Mouse (Mus musculus) c-Kit-positive CD71-positive TER-119-positive erythroid progenitor cells, embryonic 14.5 days (primary cell): ENCODE results near the gene Wdr46.

ENCODE experiments used
- DNase-seq: peaks from one replicate; pipeline ENCODE4 v3.0.0-alpha.2; 2013; ENCODE audit warnings: low spot score

Wdr46 gene

GRCm38 (mm10) chr17:33952879-33953278 lies 12.4 kb downstream of the Wdr46 start:
- DNase-seq = no peak

- no peak for DNase-seq
Observed at GRCm38 (mm10) chr17:33953310-33953709, 12.8 kb downstream of the Wdr46 start.

DNA sequence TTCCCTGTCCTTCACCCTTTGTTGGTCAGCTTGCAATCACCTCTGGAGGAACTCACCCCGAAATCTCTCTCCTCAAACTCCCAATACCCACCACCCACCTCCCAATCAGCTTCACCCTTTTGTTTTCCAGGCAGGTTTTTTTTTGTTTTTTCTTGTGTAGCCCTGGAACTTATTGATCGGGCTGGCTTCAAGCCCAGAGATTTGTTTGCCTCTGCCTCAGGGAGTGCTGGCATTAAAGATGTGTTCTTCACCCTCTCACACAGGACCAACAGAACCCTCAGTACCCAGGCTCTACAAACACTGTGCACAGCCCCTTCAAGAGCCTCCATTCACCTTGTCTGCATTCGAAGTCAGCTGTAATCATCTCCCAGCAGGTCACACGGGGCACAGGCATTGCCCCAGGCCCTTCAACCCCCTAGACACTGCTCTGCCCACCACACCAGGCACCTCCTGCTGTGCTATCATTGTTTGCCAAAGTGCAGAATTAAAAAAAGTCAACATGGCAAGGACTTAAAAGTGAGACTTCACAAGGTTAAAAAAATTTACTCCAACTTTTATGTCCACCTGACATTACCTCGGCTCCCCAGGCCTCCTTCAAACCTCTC lies 13.6 kb downstream of the Wdr46 start:
- DNase-seq = no peak

DNA sequence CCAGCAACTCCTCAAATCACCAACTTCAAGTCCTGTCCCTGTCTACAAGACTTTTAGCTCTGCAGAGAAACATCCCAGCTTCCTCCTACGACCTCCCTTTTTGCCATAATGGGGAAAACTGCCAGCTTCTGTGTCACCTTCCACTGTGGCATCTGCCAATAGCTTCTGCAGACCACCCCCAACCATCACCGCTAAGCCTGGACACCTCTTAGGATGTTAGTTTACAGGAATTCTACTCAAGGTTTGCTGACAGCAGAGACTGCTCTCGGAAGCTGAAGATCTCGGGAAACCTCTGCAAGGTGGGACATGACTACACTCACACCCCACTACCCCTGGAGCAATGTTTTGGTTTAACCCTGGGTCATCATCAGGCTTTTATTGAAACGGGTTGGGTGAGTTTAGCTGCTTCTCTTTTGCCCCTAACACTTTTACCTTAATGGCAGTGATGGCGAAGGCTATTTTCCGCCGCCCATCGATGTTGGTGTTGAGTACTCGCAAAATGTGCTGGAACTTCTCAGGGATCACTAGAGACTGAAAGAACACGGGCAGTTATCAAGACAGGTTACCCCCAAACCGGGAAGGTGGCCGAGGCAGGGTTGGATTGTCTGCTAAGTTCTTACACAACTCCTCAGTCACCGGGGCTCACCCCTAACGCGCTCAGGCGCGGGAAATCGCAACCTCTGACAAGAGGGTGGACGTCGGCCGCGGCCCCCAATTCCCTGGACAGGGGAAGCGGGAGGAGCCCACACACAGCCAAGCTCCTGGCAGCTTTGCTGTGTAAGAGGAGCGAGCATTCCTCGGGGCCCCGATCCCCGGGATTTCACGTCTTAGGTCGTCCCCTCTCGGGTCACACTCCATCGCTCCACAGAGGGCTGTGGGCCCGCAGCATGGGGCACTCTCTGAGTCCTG lies 14.4 kb downstream of the Wdr46 start:
- no peak for DNase-seq

GRCm38 (mm10) chr17:33955555-33956214 lies 15.2 kb downstream of the Wdr46 start, which contains the start of the genes Vps52 and Rps18:
Gene Vps52 (plus strand): TSS chr17:33955812.
Gene Rps18 (minus strand): TSS chr17:33956001.
- peak; percentile 96 for DNase-seq

- no peak for DNase-seq
Observed at GRCm38 (mm10) chr17:33956336-33956735, 15.9 kb downstream of the Wdr46 start.

- DNase-seq = no peak
Observed at GRCm38 (mm10) chr17:33957493-33957892, 17.0 kb downstream of the Wdr46 start.

- no peak for DNase-seq
Observed at GRCm38 (mm10) chr17:33958451-33958850, 18.0 kb downstream of the Wdr46 start.

DNA sequence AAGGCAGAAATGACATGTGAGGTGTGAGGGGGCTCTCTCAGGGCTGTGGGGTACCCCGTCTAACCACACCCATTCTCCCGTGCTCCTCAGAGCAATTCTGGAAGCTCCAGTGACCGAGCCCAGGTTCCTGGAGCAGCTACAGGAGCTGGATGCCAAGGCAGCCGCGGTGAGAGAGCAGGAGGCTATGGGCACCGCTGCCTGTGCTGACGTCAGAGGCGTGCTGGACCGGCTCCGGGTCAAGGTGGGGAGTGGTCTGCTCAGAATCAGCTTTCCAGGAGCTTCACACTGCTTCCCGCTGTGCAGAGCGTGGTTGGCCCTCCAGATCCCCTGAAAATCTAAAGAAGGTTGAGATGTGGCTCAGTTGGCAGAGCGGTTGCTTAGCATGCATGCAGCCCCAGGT lies 18.7 kb downstream of the Wdr46 start:
- no peak for DNase-seq

DNA sequence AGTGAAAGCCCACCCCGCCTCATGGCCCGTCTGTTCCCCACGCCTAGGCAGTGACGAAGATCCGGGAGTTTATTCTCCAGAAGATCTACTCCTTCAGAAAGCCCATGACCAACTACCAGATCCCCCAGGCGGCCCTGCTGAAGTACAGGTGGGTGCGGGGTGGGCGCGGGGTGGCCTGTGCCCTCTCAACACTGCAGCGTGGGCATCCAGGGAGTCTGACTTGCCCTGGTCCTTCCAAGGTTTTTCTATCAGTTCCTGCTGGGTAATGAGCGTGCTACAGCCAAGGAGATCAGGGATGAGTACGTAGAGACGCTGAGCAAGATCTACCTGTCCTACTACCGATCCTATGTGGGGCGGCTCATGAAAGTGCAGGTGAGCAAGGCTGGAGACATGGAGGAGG lies 19.5 kb downstream of the Wdr46 start:
- DNase-seq = no peak

GRCm38 (mm10) chr17:33962876-33963275 lies 22.4 kb downstream of the Wdr46 start:
- no peak for DNase-seq

GRCm38 (mm10) chr17:33965082-33965845 lies 24.8 kb downstream of the Wdr46 start:
- no peak for DNase-seq

DNA sequence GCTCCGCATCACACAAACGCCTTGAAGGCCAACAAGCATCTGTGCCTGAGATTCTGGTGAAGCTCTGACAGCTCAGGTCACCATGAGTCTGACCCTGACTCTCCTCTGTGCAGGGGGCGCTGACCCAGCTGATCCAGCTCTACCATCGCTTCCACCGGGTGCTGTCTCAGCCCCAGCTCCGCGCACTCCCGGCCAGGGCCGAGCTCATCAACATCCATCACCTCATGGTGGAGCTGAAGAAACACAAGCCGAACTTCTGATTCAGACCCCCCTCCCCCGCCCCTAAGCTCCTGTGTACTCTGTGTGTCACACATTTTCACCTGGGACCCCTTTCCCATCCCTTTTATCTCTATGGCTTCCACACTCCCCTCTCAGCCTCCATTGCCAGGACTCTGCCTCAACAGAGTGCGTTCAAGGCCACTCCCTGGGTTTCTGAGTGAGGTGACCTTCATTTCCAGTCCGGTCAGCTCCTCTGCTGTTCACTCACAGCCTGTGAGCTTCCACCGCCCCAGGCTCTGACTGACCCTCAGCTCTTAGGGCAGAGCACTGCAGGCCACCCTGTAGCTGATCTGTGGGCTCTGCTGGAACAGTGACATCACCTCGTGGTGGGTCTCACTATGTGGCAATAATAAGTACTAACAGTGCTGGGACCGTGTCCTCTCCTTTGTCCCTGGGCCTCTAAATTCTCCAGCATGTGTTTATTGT lies 25.5 kb downstream of the Wdr46 start:
- no peak for DNase-seq

- DNase-seq = peak; percentile 74
Observed at GRCm38 (mm10) chr17:33968489-33968888, 28.0 kb downstream of the Wdr46 start.

DNA sequence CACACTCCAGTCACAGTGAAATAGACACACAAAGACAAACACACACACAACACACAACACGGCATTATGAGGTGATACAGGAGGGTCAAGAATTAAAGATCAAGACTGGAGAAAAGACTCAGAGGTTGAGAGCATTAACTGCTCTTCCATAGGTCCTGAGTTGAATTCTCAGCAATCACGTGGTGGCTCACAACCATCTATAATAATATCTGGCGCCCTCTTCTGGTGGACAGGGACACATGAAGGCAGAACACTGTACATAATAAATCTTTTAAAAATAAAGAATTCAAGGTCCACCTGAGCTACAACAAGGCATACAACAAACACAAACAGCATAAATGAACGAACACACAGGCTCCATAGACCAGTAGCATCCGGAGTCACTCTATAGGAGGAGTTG lies 28.5 kb downstream of the Wdr46 start:
- DNase-seq = no peak

DNA sequence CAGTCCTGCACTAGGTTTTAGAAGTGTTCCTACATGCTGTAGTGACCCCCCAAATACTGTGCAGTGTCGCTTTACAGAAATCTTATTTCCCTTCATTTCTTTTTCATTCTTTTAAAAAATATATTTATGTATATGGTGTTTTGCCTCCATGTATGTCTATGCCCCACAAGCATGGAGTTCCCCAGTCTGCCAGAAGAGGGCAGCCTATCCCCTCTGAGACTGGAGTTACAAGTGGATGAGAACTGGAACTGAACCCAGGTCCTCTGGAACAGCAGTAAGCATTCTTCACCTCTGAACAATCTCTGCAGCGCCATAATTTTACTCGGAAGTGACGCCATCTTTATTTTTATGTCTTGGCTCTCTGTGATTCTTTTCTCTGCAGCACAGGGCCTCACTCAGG lies 28.9 kb downstream of the Wdr46 start:
- DNase-seq = no peak

DNA sequence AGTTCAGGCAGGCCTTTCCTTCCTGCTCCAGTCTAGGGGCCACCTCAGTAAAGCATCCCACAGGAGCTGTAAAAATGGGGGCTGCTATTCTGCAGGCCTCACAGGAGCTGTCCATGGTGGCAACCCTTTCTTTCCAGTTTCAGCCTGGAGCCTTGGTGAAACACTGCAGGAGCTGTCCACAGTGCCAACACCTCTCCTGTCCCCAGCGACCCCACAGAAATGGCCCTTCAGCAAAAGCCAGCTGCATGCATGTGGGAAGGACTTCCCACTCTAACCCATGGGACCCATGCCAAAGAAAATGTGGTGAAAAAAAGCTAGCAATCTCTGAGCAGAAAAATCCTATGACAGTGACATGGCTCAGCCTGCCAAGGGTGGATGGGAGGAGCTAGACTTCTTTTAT lies 32.2 kb downstream of the Wdr46 start:
- no peak for DNase-seq

DNA sequence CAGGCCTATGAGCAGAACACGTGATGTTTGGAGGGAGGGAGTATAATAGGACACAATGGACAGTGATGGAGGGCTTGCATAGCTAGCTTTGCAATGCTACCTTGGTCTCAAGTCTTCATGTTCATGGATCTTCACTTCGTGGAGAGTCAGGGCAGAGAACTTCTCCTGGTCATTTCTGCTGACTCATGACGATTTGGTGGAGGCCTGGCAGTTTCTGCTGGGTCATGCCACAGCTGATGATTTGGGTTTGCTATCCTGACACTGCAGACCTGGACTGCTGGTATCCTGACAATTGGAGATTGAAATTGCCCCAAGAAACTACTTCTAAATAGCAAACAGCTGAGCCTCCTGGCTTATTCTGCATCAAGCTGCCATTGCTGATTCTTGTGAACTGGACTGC lies 33.1 kb downstream of the Wdr46 start:
- DNase-seq = no peak

DNA sequence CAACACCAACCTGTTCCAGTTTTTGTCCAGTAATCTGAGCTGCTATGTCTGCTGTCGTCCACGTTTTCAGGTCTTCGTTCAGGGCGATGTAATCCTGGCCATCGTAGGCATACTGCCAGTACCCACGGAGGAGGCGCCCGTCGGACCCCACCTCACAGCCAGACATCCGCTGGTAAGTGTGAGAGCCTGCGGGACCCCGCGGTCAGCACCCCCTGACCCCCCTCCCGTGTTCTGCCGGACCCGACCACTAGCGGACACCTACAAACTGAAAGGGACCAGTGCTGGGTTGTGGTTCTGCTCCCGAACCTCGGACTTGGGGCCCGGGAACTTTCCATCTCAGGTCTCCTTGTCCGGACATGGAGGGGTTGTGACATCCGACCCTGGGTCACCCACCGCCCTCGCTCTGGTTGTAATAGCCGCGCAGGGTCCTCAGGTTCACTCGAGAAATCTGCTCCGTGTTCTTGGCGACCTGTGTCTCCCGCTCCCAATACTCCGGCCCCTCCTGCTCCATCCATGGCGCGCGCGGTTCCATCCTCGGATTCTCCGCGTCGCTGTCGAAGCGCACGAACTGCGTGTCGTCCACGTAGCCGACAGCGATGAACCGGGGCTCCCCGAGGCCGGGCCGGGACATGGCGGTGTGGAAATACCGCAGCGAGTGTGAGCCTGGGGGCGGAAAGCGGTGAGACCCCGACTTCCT lies 37.5 kb downstream of the Wdr46 start:
- no peak for DNase-seq

DNA sequence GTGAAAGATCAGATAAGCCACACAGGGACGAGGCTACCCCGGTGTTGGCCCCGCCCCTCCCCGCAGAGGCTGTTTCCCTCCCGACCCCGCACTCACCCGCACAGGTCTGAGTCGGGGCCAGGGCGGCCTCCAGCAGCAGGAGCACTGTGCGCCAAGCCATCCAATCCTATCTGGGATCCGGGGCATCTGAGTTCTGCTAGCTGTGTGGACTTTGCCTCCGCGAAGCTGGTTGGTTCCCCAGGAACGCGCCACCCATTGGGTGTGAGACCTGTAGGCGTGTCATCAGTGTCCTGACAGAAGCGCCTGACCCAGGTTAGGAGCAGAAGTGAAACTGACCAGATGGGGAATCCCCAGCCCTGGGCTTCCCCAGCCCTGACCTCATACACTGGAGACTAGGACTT lies 38.2 kb downstream of the Wdr46 start:
- DNase-seq = no peak

GRCm38 (mm10) chr17:33979512-33980050 lies 39.1 kb downstream of the Wdr46 start:
- no peak for DNase-seq
